Mouse (Mus musculus) limb, embryonic 11.5 days (tissue): ENCODE data around the gene Tubg2. TPM values are rescaled to one million over a fixed set of nuclear protein-coding genes. Genes with fewer than 3 reads are reported as not detected.

ENCODE experiments used
- ATAC-seq: fragments of 200-750 bp; cut with Nextera tagmentation; 2 replicates; pipeline ENCODE4 v1.8.0; 2017; ENCODE audit warnings: low read depth; ENCODE audit not compliant: insufficient number of reproducible peaks, low FRiP score, low TSS enrichment
- DNase-seq: peaks from one replicate; pipeline ENCODE4 v3.0.0-alpha.2; 2015; ENCODE audit warnings: low spot score
- H3K27ac ChIP-seq: fragments of 300-500 bp; sonication (generic); replicated peaks from 2 replicates; pipeline ENCODE4 v1.5.1; 2014; ENCODE audit warnings: low read depth, mild to moderate bottlenecking, low read length
- H3K27me3 ChIP-seq: fragments of 300-500 bp; sonication (generic); 2 replicates; pipeline ENCODE4 v1.6.1; 2014; ENCODE audit warnings: mild to moderate bottlenecking, low read length, mixed read lengths; ENCODE audit not compliant: control insufficient read depth, insufficient read depth
- H3K36me3 ChIP-seq: fragments of 300-500 bp; sonication (generic); 2 replicates; pipeline ENCODE4 v1.6.1; 2014; ENCODE audit warnings: mild to moderate bottlenecking, low read length, moderate library complexity, mixed read lengths; ENCODE audit not compliant: control insufficient read depth, insufficient read depth
- H3K4me1 ChIP-seq: fragments of 300-500 bp; sonication (generic); 2 replicates; pipeline ENCODE4 v1.6.1; 2014; ENCODE audit warnings: low read length, mixed read lengths; ENCODE audit not compliant: control insufficient read depth, insufficient read depth
- H3K4me2 ChIP-seq: fragments of 300-500 bp; sonication (generic); 2 replicates; pipeline ENCODE4 v1.6.1; 2014; ENCODE audit warnings: low read depth, mild to moderate bottlenecking, moderate library complexity; ENCODE audit not compliant: severe bottlenecking
- H3K4me3 ChIP-seq: fragments of 300-500 bp; sonication (generic); 2 replicates; pipeline ENCODE4 v1.5.1; 2014; ENCODE audit warnings: low read depth, low read length
- H3K9ac ChIP-seq: fragments of 300-500 bp; sonication (generic); 2 replicates; pipeline ENCODE4 v1.6.1; 2014; ENCODE audit warnings: mild to moderate bottlenecking, low read length
- H3K9me3 ChIP-seq: fragments of 300-500 bp; sonication (generic); 2 replicates; pipeline ENCODE4 v1.6.1; 2016; ENCODE audit warnings: low read length; ENCODE audit not compliant: control insufficient read depth
- WGBS: fragments of 180-500 bp; shearing (Covaris S2); extraction: QIAGEN DNeasy Blood & Tissue Kit; methylation state at CpG from one replicate; pipeline ENCODE4 v1.1.7; 2014; 5-methylcytosine and 5-hydroxymethylcytosine counted together
- polyA plus RNA-seq: library from polyadenylated mRNA; unstranded; fragments of >200 nt; fragmentation: Nextera tagmentation; extraction: Ambion mirVana; gene quantifications from 2 replicates; pipeline ENCODE4 v1.2.1, GENCODE M21; 2014

Gene Tubg2
- polyA plus RNA-seq, 1 experiment from 2014 or later = 5.0 TPM

GRCm38 (mm10) chr11:101182771-101183517 lies 27.2 kb downstream of the Tubg2 start:
- H3K36me3 ChIP-seq = no peaks in the 10 kb centered on the region; the same call in 1 of the 2 replicates
- H3K27me3 ChIP-seq = peaks cover 3% of the 10 kb centered on the region
- H3K4me2 ChIP-seq = no peak overlapping the region
- H3K9me3 ChIP-seq = no peaks in the 10 kb centered on the region
- no peak for DNase-seq
- no peak for ATAC-seq
- WGBS = 82% methylated on average over 14 of the region's 14 CpGs
- no peak overlapping the region for H3K27ac ChIP-seq
- no peak overlapping the region for H3K4me3 ChIP-seq
- H3K9ac ChIP-seq = no peak overlapping the region
- no peaks in the 10 kb centered on the region for H3K4me1 ChIP-seq

- ATAC-seq (no peak), DNase-seq (no peak)
- Histone ChIP-seq H3K9ac (no peak overlapping the region), H3K36me3 (no peaks in the 10 kb centered on the region; the same call in 1 of the 2 replicates), H3K4me3 (no peak overlapping the region), H3K27me3 (no peaks in the 10 kb centered on the region), H3K4me2 (no peak overlapping the region), H3K4me1 (peaks cover 7% of the 10 kb centered on the region), H3K9me3 (no peaks in the 10 kb centered on the region), H3K27ac (no peak overlapping the region)
- WGBS = 86% methylated on average over 12 of the region's 12 CpGs
Observed at GRCm38 (mm10) chr11:101184984-101185383, 29.3 kb downstream of the Tubg2 start.

GRCm38 (mm10) chr11:101185441-101185840 lies 29.7 kb downstream of the Tubg2 start:
- ATAC-seq (no peak), DNase-seq (no peak)
- no peak overlapping the region for H3K27ac ChIP-seq
- no peak overlapping the region for H3K4me2 ChIP-seq
- H3K9me3 ChIP-seq = no peaks in the 10 kb centered on the region
- no peaks in the 10 kb centered on the region; the same call in 1 of the 2 replicates for H3K36me3 ChIP-seq
- peaks cover 11% of the 10 kb centered on the region for H3K4me1 ChIP-seq
- no peak overlapping the region for H3K9ac ChIP-seq
- H3K4me3 ChIP-seq = no peak overlapping the region
- 93% methylated on average over 4 of the region's 4 CpGs for WGBS
- H3K27me3 ChIP-seq = no peaks in the 10 kb centered on the region

- H3K27ac ChIP-seq = no peak overlapping the region
- ATAC-seq (no peak), DNase-seq (no peak)
- H3K27me3 ChIP-seq = no peaks in the 10 kb centered on the region
- WGBS = 92% methylated on average over 27 of the region's 27 CpGs
- no peak overlapping the region for H3K9ac ChIP-seq
- no peaks in the 10 kb centered on the region; the same call in 1 of the 2 replicates for H3K36me3 ChIP-seq
- H3K9me3 ChIP-seq = no peaks in the 10 kb centered on the region
- no peak overlapping the region for H3K4me2 ChIP-seq
- H3K4me3 ChIP-seq = no peak overlapping the region
- peaks cover 15% of the 10 kb centered on the region for H3K4me1 ChIP-seq
Observed at GRCm38 (mm10) chr11:101186526-101187247, 31.0 kb downstream of the Tubg2 start.

- ATAC-seq (no peak), DNase-seq (no peak)
- Histone ChIP-seq H3K36me3 (no peaks in the 10 kb centered on the region; the same call in 1 of the 2 replicates), H3K9ac (no peak overlapping the region), H3K4me3 (no peak overlapping the region), H3K27ac (no peak overlapping the region), H3K27me3 (no peaks in the 10 kb centered on the region), H3K4me1 (peaks cover 15% of the 10 kb centered on the region), H3K9me3 (no peaks in the 10 kb centered on the region), H3K4me2 (no peak overlapping the region)
- 91% methylated on average over 5 of the region's 5 CpGs for WGBS
Observed at GRCm38 (mm10) chr11:101187541-101187940, 31.8 kb downstream of the Tubg2 start.

GRCm38 (mm10) chr11:101188166-101188805 lies 32.6 kb downstream of the Tubg2 start:
- Histone ChIP-seq H3K27me3 (no peaks in the 10 kb centered on the region), H3K4me3 (no peak overlapping the region), H3K9ac (no peak overlapping the region), H3K4me2 (no peak overlapping the region), H3K9me3 (no peaks in the 10 kb centered on the region), H3K36me3 (no peaks in the 10 kb centered on the region), H3K4me1 (peaks cover 15% of the 10 kb centered on the region), H3K27ac (no peak overlapping the region; the same call in 1 of the 2 replicates)
- WGBS = 86% methylated on average over 11 of the region's 11 CpGs
- no peak for ATAC-seq
- DNase-seq = no peak

- Histone ChIP-seq H3K27me3 (no peaks in the 10 kb centered on the region), H3K4me2 (no peak overlapping the region), H3K9ac (no peak overlapping the region), H3K27ac (no peak overlapping the region; the same call in 1 of the 2 replicates), H3K36me3 (no peaks in the 10 kb centered on the region), H3K4me3 (no peak overlapping the region), H3K4me1 (peaks cover 15% of the 10 kb centered on the region), H3K9me3 (no peaks in the 10 kb centered on the region)
- 11% methylated on average over 6 of the region's 6 CpGs for WGBS
- DNase-seq (no peak), ATAC-seq (peak; percentile 26; the same call in 1 of the 2 replicates)
Observed at GRCm38 (mm10) chr11:101189495-101190180, 33.9 kb downstream of the Tubg2 start.
